Mouse (Mus musculus) right cerebral cortex, postnatal 4 days (tissue): ENCODE measurements at regions not wholly inside any gene's neighbourhood (a gene's known extent, or its start where the extent isn't known, plus 50 kb on each side); places are given as distances from the start of the nearest gene placed in this dataset.

Experiments used
- DNase-seq: peaks from one replicate; pipeline ENCODE4 v3.0.0-alpha.2; 2022

DNA sequence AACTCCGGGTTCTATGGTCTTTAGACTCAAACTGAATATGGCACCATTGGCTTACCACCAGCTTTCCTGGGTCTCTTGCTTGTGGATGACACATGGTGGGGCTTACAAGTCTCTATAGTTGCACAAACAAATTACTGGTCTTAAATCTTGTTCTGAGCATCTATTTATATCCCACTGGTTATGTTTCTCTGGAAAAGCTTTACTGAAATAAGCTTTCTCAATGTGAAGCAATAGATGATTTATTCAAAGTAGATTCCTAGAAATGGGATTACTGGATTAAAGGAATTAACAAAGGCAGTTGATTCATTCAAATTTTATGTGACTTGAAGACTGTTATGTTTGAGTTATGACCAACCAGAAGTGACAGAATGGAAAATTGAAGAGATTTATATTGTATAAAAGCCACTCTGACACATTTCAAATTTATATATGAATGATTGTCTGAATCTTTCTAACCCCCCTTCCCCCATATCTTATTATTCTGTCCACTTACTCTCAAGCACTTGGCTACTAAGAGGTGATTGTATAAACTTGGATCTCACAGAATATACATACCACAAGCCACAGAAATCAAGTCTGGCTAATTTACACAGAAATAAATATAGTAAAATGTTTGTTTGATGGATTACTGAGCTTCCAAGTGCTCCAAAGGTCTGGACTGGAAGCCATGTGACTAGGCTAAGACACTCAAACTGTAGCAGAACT lies 113.4 kb upstream of the C1qtnf3 start:
- DNase-seq, result no peak

DNA sequence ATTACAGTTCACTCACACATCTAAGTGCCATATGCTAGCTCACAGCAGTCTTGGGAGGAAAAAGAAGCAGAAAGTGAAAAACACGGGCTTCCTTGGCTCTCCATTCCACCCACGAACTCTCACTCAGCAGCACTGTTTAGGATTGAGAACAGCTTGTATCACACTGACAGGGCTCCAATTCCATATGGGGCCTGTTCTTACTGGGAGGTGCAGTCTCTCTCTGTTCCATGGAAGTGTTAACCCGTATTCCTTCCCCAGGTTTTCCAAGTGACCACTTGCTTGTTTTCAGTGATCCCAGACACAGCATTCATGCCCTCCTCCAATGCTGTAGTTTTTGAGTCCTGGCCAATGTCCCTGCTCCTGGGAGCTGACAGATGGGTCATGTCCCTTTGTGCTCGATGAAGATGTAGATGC lies 111.5 kb upstream of the C1qtnf3 start:
- DNase-seq, result peak; percentile 7

DNA sequence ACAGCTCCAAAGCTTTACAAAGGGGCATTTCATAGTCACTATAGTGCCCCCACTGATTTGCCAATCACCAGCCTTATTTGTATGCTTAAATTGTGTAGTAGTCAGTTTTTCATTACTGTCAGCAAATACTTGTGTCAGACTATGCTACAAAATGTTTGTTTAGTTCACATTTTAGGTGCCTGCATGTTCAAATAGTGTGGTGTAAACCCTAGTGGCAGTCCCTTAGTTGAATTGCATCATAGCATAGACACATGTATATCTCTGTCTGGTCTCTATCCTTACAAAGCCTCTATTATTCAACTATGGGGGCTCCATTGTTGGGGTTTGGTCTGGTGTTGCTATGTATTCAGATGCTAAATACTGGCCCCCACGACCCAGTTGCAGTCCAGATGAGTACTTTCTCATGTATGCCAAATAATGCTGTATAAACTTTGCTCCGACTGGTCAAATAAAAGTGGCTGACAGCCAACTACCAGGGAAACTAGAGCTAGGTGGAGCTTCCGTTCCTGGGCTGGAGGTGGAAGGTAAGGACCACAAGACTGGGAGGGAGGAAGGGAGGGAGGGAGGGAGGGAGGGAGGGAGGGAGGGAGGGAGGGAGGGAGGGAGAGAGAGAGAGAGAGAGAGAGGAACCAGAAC lies 109.0 kb upstream of the C1qtnf3 start:
- DNase-seq, result no peak

DNA sequence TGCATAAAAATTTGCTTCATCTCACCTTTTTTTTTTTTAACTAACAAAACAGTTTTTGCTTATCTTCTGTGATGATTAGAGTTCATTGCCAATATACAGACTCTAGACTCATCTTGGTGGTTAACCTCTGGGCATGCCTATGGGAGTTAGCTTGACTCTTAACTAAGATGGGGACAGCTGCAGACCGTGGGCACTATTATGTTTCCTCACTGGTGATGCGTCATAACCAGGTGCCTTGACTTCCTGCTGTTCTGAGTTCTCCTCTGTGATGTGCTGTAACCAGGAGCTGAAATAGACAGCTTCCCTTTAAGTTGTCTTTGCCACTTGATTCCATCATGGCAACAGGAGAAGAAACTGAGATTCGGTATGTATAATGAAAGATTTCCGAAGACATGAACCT lies 105.4 kb upstream of the C1qtnf3 start:
- no peak for DNase-seq

DNA sequence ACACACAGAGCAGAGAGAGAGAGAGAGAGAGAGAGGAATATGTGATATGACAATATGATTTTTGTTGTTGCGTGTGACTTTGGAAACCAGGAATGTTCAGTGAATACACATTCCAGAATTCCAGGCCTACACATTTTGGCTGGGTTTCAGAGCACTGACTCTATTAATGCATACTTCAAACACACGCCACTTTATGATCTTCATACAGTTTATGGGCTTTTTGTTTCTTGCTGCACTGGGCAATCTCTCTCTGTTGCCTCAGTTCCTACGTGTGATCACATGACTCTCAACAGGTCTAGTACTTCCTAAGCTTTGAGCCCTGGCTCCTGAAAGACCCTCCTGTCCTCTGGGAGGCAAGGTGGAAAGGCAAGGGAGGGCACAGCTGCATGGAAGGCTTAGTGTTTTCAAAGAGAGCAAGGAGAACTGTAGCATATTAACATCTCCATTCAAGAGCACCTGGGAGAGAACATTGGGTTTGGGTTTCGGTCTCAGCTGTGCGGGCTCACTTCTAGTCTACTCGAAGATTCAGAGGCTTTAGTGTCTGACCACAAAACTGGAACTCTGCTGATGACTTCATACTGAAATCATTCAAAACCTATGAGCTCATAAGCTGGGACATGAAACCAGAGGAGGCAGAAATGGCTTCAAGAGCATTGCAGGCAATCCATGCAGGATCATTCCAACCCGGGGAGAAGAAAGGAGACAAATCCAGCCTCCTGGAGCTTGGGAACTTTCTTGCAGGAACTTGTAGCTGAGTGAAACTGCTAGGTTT lies 87.9 kb upstream of the C1qtnf3 start:
- no peak for DNase-seq

DNA sequence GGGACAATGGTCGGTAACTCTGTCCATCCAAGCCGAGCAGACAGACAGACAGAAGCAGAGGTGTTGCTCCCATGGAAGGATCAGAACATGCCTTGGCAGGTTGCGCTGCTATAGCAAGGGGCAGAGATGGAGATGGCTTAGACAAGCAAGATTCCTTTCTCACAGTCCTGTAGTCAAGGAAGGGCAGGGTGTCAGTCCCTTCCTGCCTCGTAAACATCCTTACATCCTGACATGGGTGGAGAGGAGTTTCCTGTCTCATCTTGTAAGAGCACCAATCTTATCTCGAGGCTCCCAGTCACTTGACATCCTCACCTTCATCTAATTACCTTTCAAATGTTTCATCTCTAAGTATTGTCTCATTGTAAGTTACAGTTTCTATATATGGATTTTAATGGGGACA lies 87.0 kb upstream of the C1qtnf3 start:
- DNase-seq, result no peak

DNA sequence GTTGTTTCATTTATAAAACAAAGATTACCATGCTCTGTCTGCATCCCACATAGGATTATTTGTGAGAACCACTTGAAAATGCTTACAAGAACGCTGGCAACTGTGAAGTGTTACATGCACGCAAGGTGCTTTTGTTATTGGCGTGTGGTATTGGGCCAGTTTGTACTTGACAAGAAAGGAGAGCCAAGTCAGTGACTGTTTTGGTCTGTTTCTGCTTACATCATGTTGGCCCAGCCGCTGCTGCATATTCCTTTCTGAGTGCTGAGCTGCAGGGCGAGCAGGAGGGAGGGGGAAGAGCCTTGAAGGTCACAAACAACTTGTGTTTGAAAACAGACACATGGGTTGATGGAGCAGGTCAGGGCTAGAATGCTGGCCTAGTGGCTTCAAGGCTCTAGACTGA lies 85.3 kb upstream of the C1qtnf3 start:
- no peak for DNase-seq

DNA sequence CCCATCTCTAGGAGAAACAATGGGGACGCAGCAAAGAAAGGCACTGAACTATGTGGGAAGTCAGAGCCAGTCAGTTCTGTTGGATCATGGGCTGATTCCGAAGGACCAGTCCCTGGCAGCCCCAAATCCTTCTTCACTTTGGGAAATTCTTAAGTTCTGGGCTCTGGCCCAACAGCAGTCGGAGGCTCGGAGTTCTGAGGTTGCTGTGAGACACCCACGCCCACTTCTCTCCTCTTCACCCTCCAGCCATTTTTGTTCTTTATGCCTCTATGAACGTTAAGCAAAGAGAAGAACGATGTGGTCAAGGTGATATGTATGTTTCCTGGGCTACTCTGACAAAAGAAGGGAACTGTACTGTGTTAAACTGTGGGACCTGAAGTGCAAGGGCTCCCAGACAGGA lies 84.0 kb upstream of the C1qtnf3 start:
- no peak for DNase-seq

DNA sequence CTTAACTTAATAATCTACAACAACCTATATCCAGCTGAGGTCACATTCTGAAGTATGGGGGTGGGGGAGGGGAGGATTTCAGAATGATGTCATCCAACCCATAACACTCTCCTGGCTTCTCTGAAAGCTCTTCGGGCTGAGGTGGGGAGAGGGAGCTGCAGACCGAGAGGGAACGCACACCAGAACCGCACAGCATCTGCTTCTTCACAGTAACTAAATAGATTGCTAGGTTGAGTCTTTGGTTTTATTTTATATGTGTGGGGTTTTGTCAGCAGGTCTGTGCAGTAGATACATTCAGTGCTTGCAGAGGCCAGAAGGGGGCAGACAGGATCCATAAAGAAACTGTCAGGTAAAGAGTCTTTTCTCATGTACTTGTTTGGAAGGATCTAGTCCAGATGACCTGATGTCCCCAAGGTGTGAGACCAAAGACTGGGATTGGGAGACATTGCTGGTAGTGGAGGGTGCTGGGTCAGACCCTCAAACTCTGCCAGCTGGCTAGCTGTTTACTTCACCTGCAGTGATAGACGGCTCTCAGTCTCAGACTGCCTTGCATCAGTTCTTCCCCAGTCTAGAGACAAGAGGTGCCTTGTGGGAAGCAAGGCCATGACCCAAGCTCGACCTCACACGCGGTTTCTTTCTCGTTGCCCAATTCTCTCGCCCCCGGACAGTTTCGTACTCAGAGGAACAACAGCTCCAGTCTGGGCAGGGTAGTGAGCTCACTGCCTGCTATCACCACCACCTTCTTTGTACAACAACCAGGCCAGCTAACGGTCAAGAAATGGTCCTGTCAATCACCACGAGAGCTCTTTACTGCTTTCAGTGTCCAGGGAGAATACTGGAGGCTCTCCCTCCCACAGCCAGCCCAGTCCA lies 83.2 kb upstream of the C1qtnf3 start:
- no peak for DNase-seq

DNA sequence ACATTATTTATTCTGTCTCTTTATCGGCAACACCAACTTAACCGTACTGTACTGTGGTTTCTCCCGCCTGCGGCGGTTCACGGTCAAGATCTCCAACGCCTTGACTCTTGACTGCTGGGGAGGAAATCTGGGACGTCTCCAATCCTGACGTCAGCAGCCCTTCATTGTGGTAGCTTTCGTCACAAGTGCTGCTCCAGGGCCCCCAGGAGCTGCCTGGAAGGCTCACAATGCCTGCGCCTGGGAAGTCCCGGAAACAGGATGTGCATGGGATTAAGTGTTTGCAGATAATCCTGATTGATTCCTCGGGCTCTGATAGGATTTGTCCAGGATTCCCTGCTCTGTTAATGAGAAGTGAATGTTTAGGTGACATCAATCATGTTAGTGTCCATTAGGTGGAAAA lies 82.3 kb upstream of the C1qtnf3 start:
- no peak for DNase-seq

DNA sequence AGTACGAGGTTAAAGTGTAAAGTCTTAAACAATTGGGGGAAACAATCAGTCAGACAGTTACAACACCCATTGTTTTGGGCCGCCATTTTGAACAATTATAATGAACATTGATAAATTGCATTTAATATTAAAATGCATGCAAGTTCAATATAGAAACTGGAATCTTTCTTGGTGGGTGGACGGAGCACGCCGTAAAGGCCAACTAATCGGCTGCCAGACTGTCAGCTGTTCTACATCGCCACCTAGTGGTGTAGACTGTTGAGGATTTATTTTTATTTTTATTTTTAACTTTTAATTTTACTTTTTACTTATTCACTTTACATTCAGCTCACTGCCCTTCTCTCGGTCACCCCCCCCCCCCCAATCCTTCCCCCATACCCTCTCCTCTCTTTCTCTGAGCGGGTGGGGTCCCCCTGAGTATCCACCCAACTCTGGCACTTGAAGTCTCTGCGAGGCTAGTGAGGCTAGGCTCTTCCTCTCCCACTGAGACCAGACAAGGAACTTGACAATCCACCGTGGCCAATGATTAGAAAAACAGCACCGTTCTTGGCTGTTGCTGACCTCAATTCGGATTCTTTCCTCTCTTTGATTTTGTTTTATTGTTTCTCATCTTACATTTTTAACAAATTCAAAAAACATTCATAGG lies 79.7 kb upstream of the C1qtnf3 start:
- no peak for DNase-seq

DNA sequence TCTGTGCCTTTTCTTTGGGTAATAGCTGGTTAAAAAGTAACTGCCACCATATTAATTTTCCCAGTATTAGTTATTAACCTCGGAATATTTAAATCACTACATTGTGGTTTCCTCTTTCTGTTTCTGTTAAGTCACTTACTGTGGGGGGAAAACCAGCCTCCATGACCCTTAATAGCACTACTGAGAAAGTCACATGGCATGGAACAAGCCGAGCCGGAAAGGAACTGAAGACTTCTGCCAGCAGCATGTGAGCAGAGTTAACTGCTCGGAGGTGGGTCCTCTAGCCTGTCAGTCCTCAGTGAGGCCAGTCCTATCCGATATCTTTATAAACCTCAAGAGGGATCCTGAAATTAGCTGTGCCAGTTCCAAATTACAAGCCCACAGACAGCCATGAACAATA lies 75.8 kb upstream of the C1qtnf3 start:
- DNase-seq, result no peak

DNA sequence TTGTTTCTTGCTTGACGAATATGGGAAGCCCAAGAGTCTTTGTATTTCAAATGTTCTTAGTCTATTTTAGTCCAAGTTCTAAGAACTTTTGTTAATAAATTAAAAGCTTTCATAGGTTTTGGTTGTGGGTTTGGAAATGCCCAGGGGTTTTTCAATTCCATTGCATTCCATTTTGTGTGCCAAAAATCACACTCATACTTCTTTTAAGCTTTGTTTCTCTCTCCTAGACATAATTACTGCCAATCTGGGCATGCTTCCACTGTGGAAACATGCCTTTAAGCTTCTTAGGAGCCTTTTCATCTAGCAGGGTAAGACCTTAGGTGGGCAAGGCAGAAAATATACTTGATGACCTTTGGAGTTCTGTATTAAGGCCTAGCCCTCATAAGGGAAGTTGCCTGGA lies 70.4 kb upstream of the C1qtnf3 start:
- no peak for DNase-seq

DNA sequence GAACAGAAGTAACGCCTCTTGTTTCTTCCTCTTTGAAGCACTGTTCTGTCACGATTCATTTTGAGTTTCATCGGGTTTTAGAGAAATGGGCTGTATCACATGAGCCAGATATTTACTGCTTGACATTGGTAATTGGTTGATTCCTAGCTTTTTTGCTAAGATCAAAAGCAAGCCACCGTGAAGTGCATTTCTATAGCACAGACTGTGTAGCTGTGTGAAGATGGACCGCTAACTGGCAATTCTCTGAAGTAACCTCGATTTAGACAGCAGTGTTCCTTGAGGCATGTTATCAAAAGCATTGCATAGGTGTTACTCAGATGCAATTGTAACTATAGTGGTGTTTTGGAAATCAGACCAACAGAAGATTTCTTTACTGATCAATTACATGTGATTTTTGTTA lies 64.1 kb upstream of the C1qtnf3 start:
- DNase-seq, result no peak

DNA sequence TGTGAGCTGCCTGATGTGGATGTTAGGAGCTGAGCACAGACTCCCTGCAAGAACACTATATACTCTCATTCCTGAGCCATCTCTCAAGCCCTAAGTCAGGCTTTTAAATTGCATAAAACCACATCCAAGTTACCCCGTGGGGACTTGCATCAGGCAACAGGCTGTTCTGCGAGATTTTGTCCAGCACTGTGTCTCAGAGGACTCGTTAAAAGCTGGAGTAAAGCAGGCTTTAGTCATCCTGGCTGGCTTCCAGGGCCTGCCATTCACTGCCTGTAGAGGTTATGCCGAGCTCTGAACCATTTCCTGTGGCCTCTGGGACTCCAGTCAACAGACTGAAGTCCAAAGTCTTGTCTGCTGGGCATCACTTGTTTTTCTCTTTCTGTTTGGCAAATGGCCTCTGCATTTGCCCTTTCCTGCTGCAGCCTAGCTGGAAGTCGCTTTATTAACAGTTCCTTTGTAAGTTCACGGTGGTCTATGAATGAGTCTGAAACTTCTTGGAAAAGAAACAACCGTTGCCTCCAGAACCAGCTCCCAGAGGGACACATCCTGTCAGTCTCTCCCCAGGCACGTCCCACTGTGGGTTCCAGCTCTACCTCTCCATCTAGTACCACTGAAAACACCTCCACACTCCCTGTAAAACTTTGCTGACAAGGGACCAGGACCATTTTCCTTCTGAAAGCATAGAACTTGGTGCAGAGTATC lies 61.8 kb upstream of the C1qtnf3 start:
- DNase-seq, result peak; percentile 37

DNA sequence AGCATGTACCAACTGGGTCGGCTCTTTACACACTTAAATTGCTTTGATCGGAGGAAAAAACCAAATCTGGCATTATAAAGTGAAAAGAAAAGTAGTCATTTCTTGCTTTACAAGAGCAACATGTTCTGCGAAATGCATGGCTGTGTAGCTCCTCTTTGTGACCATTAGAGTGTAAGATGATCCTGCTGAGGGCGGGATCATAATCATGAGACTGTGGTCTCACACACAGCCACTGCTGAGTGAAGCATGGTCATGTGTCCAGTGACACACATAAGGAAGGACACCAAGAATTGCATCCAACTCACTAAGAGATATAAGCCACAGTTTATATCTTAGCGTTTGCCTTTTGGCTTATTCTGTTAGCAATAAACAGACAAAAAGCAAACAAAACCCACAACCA lies 53.8 kb upstream of the C1qtnf3 start:
- DNase-seq, result no peak

DNA sequence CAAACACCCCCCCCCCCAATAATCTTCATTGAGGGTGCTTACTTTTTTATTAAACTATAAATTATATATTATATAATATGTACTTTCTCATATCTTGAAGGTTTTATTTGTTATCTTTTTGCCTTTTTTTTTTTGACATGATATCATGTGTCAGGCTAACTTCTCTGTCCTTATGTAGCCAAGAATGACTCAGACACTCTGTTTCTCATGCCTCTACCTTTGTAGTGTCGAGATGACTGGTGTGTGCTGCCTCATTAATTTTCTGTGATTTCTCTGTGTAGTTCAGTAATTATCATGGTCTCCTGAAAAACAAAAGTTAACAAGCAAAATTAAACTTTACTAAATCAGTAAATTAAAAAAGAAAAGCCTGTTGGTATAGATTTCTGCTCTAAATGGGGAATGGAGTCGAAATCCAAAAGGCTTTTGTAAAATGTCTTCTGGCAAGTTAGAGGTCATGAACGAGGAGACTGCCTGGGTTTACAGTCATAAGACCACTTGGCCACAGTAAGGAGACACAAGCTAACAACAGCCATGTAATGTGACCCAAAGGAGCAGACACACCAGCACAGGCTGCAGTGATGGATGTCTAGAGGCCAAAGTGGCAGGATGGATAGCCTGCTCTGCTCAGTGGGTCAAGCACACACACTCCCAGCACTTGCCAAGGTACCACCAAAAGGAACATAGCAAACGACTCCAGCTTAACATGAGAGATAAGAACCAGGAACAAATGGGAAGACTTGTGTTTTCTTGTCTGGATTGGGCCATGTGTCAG lies 53.2 kb upstream of the C1qtnf3 start:
- DNase-seq, result no peak

DNA sequence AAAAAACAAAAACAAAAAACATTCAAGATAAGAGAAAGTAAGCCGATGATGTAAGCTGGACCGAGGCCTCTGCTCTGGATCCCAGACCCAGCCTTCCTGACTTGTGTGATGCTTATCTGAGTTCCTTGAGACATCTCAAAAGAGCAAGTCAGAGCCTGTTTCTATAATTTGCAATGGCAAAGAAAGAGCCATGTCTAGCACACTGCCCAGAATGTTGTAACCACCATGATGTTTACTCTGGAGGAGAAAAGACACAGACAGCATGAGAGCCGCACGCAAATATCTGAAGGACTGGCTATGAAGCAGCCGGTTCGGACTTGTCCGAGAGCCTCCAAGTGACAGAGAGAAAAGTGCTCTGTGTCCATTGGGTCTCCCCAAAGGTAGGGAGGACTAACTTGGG lies 52.2 kb upstream of the C1qtnf3 start:
- no peak for DNase-seq

DNA sequence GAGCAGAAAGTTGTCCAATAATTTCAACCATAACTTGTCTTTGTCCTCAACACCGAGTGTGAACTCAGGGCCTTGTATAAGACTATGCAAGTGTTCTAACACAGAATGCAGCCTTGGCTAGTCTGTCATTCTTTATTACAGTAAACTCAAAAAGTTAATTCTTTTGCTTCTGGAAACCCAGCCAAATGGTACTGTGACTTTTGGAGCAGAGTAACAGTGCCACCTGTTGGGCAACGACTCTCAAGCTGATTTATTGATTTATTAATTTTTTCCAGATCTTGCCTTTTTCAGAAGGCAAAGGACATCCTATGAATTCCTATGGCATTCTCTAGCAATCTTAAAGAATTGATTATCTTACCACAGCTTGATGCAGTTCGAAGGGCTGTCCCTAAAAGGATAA lies 51.1 kb upstream of the C1qtnf3 start:
- peak; percentile 48 for DNase-seq

DNA sequence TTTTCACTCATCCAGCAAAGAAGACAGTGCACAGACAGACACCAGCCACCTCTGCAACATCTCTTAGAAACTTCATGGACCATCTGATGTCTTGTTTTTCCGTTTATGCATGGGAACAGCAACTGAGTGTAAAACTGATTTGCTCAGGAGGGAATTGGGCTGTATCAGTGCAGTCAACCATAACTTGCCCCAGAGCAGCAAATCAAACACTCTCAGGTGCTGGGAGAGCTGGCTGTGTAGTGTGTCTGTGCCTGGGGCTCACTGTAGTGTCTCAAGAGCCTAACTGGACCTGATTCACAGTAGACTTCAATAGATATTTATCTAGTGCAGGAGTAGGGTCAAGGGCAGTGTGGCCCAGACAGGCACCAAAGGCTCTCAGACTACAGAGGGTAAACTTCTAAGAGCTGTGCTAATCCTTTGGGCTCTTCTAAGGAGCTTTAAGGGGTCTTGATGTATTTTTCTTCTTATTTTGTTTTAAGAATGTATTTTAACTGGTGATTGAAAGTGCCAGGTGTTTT lies 50.3 kb upstream of the C1qtnf3 start:
- no peak for DNase-seq
